Mouse (Mus musculus) lung, embryonic 14.5 days (tissue): ENCODE results near the gene Klc1. TPM values are rescaled to one million over a fixed set of nuclear protein-coding genes. Genes with fewer than 3 reads are reported as not detected.

Experiments used
- ATAC-seq: fragments of 200-750 bp; cut with Nextera tagmentation; 2 replicates; pipeline ENCODE4 v1.8.0; 2017; ENCODE audit warnings: mild to moderate bottlenecking, moderate TSS enrichment, moderate library complexity; ENCODE audit not compliant: insufficient read depth
- DNase-seq: peaks from one replicate; pipeline ENCODE4 v3.0.0-alpha.2; 2015
- H3K27ac ChIP-seq: fragments of 300-500 bp; sonication (generic); 2 replicates; pipeline ENCODE4 v1.5.1; 2014; ENCODE audit warnings: low read depth, mild to moderate bottlenecking, moderate library complexity
- H3K27me3 ChIP-seq: fragments of 300-500 bp; sonication (generic); 2 replicates; pipeline ENCODE4 v1.6.1; 2014; ENCODE audit warnings: low read length, control low read depth; ENCODE audit not compliant: insufficient read depth
- H3K36me3 ChIP-seq: fragments of 300-500 bp; sonication (generic); 2 replicates; pipeline ENCODE4 v1.6.1; 2014; ENCODE audit warnings: control low read depth; ENCODE audit not compliant: insufficient read depth
- H3K4me1 ChIP-seq: fragments of 300-500 bp; sonication (generic); 2 replicates; pipeline ENCODE4 v1.6.1; 2014; ENCODE audit warnings: antibody characterized with exemption, control low read depth; ENCODE audit not compliant: insufficient read depth
- H3K4me2 ChIP-seq: fragments of 300-500 bp; sonication (generic); 2 replicates; pipeline ENCODE4 v1.6.1; 2014; ENCODE audit warnings: mild to moderate bottlenecking
- H3K4me3 ChIP-seq: fragments of 300-500 bp; sonication (generic); 2 replicates; pipeline ENCODE4 v1.5.1; 2014; ENCODE audit warnings: low read depth, low read length
- H3K9ac ChIP-seq: fragments of 300-500 bp; sonication (generic); 2 replicates; pipeline ENCODE4 v1.6.1; 2014
- H3K9me3 ChIP-seq: fragments of 300-500 bp; sonication (generic); 2 replicates; pipeline ENCODE4 v1.6.1; 2016; ENCODE audit warnings: low read depth, low read length, control low read depth
- CTCF ChIP-seq: IDR thresholded peaks from 2 replicates; pipeline ENCODE4 v1.5.1; 2016; ENCODE audit warnings: antibody characterized with exemption, low read depth
- WGBS: fragments of 180-500 bp; shearing (Covaris S2); extraction: QIAGEN DNeasy Blood & Tissue Kit; methylation state at CpG from one replicate; pipeline ENCODE4 v1.1.7; 2014; 5-methylcytosine and 5-hydroxymethylcytosine counted together
- polyA plus RNA-seq: library from polyadenylated mRNA; unstranded; fragments of >200 nt; fragmentation: Nextera tagmentation; extraction: Ambion mirVana; gene quantifications from 2 replicates; pipeline ENCODE4 v1.2.1, GENCODE M21; 2014

Klc1 gene
- polyA plus RNA-seq, 1 experiment from 2014 or later = 96.7 TPM

DNA sequence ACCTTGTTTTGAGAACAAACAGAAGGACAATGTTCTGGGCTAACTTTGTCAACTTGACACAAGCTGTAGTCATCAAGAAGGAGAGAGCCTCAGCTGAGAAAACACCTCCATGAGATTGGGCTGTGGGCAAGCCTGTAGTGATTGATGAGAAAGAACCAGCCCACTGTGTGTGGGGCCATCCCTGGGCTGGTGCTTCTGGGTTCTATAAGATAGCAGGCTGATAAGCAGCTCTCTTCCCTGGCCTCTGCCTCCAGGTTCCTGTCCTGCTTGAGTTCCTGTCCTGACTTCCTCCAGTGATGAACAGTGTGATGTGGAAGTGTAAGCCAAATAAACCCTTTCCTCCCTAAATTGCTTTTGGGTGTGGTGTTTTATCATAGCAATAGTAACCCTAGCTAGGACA lies 3.9 kb upstream of the Klc1 start:
- no peak overlapping the region for H3K4me2 ChIP-seq
- no peaks in the 10 kb centered on the region for H3K27me3 ChIP-seq
- H3K36me3 ChIP-seq = no peaks in the 10 kb centered on the region
- DNase-seq (no peak), ATAC-seq (no peak)
- no peak overlapping the region for H3K27ac ChIP-seq
- H3K9me3 ChIP-seq = no peaks in the 10 kb centered on the region
- no peak for TF ChIP-seq CTCF
- H3K9ac ChIP-seq = no peak overlapping the region
- no peak overlapping the region for H3K4me3 ChIP-seq
- H3K4me1 ChIP-seq = peaks cover 5% of the 10 kb centered on the region; the same call in 1 of the 2 replicates

DNA sequence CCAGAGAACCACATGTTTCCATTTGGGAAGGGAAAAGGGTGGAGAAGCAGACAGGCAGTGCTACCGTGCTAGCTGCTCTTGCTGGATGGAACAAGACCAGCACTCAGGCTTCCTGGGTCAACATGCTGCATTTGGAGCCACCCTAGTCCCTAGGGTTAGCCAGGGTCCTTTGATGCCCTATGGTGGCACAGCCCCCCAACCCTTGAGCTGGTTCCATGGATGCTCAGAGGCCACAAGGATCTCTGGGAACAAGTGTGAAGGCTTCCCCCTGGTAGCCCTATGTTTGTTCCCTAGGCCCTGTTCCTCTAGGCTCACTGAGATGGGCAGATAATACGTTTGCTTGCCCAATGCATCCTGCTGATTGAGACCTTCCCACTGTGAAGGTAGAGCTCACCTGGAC lies 3.4 kb upstream of the Klc1 start:
- Histone ChIP-seq H3K36me3 (no peaks in the 10 kb centered on the region), H3K4me3 (no peak overlapping the region), H3K27ac (no peak overlapping the region), H3K9me3 (no peaks in the 10 kb centered on the region), H3K9ac (no peak overlapping the region), H3K4me1 (peaks cover 10% of the 10 kb centered on the region), H3K4me2 (no peak overlapping the region), H3K27me3 (no peaks in the 10 kb centered on the region)
- no peak for ATAC-seq
- 47% methylated on average over 2 of the region's 2 CpGs for WGBS
- no peak for TF ChIP-seq CTCF
- DNase-seq = no peak

DNA sequence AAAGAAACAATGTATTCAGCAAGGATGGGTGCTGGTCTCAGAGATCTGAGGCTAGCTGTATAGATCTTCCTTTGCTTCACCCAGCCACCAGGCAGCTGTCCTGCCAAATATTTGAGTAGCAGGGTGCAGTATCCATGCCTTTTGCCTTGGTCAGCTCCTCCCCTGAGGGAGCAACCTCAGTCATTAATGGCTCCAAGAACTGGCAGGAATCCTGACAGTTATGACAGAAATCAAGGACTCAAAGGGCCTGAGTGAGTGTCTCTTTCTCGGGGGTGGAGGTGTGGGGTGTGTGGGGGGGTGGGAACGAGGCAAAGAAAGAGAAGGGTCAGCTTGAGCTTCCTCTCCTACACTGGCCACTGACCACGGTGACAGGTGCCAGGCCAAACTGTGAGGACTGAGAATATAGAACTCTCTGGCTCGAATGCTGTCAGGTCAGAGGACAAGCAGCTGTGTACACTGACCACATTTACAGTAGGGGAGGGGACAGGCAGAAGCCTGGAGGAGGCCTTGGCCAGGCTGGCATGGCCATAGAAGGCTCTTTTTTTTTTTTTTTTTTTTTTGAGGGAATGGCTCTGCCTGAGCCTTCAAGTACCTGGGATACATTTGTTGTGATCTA lies 2.5 kb upstream of the Klc1 start:
- Histone ChIP-seq H3K4me2 (no peak overlapping the region), H3K9me3 (no peaks in the 10 kb centered on the region), H3K36me3 (no peaks in the 10 kb centered on the region), H3K9ac (no peak overlapping the region), H3K4me1 (peaks cover 18% of the 10 kb centered on the region), H3K27ac (no peak overlapping the region), H3K27me3 (no peaks in the 10 kb centered on the region), H3K4me3 (no peak overlapping the region)
- DNase-seq (no peak), ATAC-seq (no peak)
- 31% methylated on average over 4 of the region's 4 CpGs for WGBS
- no peak for TF ChIP-seq CTCF

DNA sequence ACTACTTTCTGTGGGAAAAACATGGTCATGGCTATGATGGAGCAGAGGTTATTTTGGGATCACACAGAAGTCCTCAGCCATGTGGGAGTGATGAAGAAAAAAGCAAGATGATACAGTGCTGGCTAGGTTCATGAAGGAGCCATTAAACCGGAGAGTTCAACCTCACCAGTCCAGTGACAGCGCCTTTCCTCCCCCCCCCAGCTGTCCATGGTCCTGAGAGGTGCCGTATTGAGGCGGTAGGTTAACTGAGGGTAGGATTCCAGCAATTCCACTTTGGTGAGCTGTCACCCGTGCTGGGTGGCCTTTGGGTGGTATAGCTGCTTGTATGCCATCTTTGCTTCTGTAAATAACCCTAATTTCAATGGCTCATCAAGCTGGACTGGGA lies 2.0 kb upstream of the Klc1 start:
- ATAC-seq (no peak), DNase-seq (no peak)
- Histone ChIP-seq H3K9me3 (no peaks in the 10 kb centered on the region), H3K4me1 (peaks cover 18% of the 10 kb centered on the region), H3K27me3 (no peaks in the 10 kb centered on the region), H3K9ac (no peak overlapping the region), H3K4me3 (no peak overlapping the region), H3K36me3 (no peaks in the 10 kb centered on the region), H3K4me2 (no peak overlapping the region), H3K27ac (no peak overlapping the region)
- WGBS = 20% methylated on average over 5 of the region's 5 CpGs
- TF ChIP-seq CTCF = no peak

DNA sequence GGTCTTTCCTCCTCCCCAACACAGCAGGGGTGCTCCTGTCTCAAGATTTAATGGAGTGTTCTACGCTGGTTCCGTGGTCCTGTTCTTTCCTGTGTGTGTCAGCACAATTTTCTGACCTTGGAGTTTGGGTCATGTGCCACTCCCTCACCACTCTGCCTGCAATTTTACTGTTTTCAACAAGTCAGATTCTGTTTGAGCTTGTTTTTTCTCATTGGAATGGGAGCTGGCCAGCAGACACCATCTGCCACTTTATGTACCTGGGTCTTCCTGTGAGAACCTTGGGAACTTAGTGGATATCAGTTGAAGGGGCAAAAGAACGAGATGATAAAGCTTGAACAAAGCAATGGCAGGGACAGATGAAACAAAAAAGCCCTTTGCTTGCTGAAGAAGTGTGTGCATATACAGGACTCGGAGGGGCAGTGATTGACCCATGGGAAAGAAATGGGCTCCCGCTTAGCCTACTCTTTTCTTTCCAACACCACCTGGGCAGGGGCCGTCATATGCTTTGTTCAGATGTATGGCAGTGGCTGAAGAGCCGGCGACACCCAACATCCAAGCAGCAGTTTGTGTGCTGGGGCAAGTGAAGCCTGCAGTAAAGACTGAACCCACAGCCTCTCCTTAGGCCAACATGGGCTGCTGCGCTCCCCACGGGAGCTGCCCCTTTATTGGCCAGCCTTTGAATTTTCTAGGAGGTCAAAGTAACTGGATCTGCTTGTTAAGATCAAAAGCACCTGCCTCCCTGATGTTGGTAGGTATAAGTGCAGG lies 906 bp upstream of the Klc1 start:
- Histone ChIP-seq H3K9ac (peak overlapping the region; percentile 92), H3K4me2 (peak overlapping the region; percentile 99), H3K27me3 (no peaks in the 10 kb centered on the region), H3K4me1 (peaks cover 18% of the 10 kb centered on the region), H3K27ac (no peak overlapping the region), H3K9me3 (no peaks in the 10 kb centered on the region), H3K36me3 (peaks cover 2% of the 10 kb centered on the region; the same call in 1 of the 2 replicates), H3K4me3 (peak overlapping the region; percentile 93)
- ATAC-seq (no peak), DNase-seq (peak; percentile 13)
- TF ChIP-seq CTCF = no peak
- WGBS = 49% methylated on average over 10 of the region's 10 CpGs

DNA sequence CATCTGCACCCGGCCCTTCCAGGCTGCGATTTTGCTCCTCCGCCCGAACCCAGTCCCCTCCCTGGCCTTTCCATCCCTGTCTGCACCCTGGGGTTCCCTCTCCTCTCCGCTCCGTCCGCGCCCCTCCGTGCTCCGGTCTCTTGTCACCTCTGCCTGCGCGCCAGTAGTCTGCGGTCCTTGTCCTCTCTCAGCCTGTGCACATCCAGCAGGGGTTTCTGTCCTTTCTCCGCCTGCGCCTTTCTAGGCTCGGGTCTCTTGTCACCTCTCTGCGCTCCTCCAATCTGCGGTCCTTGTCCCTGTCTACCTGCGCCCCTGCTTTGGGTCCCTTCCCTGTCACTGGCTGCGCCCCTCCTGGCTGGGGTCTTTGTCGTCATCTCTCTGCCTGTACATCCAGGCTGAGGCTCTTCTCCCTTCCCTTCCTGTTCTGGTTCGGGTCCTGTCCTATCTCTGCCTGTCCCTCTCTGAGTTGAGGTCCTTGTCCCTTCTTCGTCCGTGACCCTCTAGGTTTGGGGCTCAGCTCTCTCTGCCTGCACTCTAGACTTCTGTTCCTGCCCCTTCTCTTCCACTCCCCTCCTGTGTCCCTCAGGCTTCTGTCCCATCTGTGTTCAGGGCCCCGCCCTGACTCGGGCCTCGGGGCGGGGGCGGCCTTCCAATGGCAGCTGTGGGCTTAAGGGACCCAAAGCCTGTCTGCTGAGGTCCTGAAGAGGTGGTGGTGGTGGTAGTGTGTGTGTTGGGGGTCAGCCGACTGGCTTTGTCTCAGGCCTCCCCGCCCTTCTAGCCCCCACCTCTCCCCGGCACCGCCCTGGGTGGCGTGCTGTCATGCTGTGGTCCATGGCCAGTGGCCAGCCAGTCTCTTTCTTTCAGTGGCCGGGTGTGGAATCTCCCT lies 770 bp downstream of the Klc1 start:
- H3K9ac ChIP-seq = peak overlapping the region; percentile 92
- no peaks in the 10 kb centered on the region for H3K27me3 ChIP-seq
- WGBS = under 1% methylated on average over 35 of the region's 35 CpGs
- H3K4me1 ChIP-seq = peaks cover 18% of the 10 kb centered on the region
- peak; percentile 59 for ATAC-seq
- no peaks in the 10 kb centered on the region for H3K9me3 ChIP-seq
- 0 out of 2 replicates have a peak, but pooled peaks have one; percentile 3 for TF ChIP-seq CTCF
- H3K4me2 ChIP-seq = peak overlapping the region; percentile 99
- DNase-seq = peak; percentile 57
- peak overlapping the region; percentile 87 for H3K27ac ChIP-seq
- peak overlapping the region; percentile 93 for H3K4me3 ChIP-seq
- H3K36me3 ChIP-seq = peaks cover 17% of the 10 kb centered on the region; the same call in 1 of the 2 replicates
